Mouse (Mus musculus): ENCODE measurements around the gene Fndc3b. TPM values are rescaled to one million over a fixed set of nuclear protein-coding genes. Genes with fewer than 3 reads are reported as not detected.

The Fndc3b gene
- polyA plus RNA-seq, 1 experiment from 2014 or later: 12.8 TPM

DNA sequence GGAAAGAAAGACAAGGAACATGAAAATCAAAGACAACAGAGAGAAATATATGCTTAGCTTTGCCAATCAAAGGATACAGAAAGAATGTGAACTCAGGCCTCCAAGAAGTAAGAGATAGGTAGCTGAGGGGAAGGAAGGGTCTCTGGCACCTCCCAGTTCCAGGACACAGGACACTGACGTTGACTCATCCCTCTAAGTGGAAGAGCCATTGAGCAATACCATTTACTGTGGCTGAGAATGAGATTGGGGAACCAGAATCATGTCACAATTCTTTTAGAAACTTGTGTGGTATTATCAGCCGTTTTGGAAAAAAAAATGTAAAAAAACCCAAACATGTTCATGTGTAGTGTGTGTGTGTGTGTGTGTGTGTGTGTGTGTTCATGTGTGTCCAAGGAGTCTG lies 31.0 kb upstream of the Fndc3b start:
- no peaks in the 10 kb centered on the region for H3K27me3 ChIP-seq (ENCODE audit: control insufficient read depth, insufficient read depth, low read length)
- no peak overlapping the region for H3K9ac ChIP-seq (ENCODE audit: low read depth, low read length)
- H3K36me3 ChIP-seq (ENCODE audit: control insufficient read depth, insufficient read depth, low read length): no peaks in the 10 kb centered on the region
- DNase-seq (ENCODE audit: low spot score) (no peak), ATAC-seq (ENCODE audit: low FRiP score) (no peak)
- H3K27ac ChIP-seq (ENCODE audit: low read depth, low read length): no peak overlapping the region
- no peak overlapping the region for H3K4me2 ChIP-seq (replicated peaks; ENCODE audit: low read depth, low read length)
- no peaks in the 10 kb centered on the region for H3K9me3 ChIP-seq (ENCODE audit: control insufficient read depth, low read length)
- no peaks in the 10 kb centered on the region for H3K4me1 ChIP-seq (replicated peaks; ENCODE audit: control insufficient read depth, insufficient read depth, low read length)
- H3K4me3 ChIP-seq (ENCODE audit: low read depth, low read length): no peak overlapping the region
- WGBS: 73% methylated on average over 2 of the region's 2 CpGs

DNA sequence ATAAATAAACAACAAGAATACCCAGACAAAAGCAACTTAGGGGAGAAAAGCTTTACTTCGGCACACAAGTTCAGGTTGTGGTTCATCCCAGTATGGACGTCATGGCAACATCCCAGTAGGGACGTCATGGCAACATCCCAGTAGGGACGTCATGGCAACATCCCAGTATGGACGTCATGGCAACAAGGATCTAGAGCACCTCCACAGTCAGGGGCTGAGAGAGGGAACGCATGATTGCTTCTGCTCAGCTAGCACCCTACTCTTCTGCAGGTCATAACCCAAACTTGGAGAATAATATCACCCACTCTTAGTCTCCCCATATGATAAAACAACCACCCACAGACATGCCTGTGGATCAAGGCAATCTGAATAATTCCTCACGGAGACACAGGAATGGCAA lies 29.0 kb upstream of the Fndc3b start:
- H3K4me3 ChIP-seq (ENCODE audit: low read depth, low read length): no peak overlapping the region
- DNase-seq (ENCODE audit: low spot score) (peak; percentile 25), ATAC-seq (ENCODE audit: low FRiP score) (no peak)
- H3K27me3 ChIP-seq (ENCODE audit: control insufficient read depth, insufficient read depth, low read length): no peaks in the 10 kb centered on the region
- H3K4me1 ChIP-seq (replicated peaks; ENCODE audit: control insufficient read depth, insufficient read depth, low read length): no peaks in the 10 kb centered on the region
- H3K4me2 ChIP-seq (replicated peaks; ENCODE audit: low read depth, low read length): no peak overlapping the region
- no peaks in the 10 kb centered on the region for H3K9me3 ChIP-seq (ENCODE audit: control insufficient read depth, low read length)
- 62% methylated on average over 7 of the region's 7 CpGs for WGBS
- H3K36me3 ChIP-seq (ENCODE audit: control insufficient read depth, insufficient read depth, low read length): no peaks in the 10 kb centered on the region
- H3K27ac ChIP-seq (ENCODE audit: low read depth, low read length): no peak overlapping the region
- no peak overlapping the region for H3K9ac ChIP-seq (ENCODE audit: low read depth, low read length)

DNA sequence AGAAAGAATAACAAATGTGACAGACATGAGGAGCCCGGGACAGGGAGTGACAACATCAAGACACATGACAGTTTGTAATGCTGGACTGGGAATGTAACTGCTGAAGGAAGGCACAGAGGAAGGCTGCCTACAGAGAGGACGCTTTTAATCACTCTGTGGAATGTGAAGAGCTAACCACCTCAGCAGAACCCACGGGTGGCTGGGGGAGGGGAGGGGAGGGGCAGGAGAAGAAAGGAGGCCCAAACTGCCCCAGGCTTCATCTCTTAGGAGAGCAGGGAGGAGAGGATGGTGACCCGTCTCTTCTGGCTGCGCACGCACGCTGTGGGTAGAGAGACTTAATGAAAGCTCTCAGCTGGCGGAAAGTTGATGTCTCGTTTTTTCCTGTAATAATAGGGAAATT lies 25.1 kb upstream of the Fndc3b start:
- Histone ChIP-seq H3K4me2 (replicated peaks; ENCODE audit: low read depth, low read length) (no peak overlapping the region), H3K27ac (ENCODE audit: low read depth, low read length) (no peak overlapping the region), H3K9me3 (ENCODE audit: control insufficient read depth, low read length) (no peaks in the 10 kb centered on the region), H3K4me3 (ENCODE audit: low read depth, low read length) (no peak overlapping the region), H3K36me3 (ENCODE audit: control insufficient read depth, insufficient read depth, low read length) (no peaks in the 10 kb centered on the region), H3K9ac (ENCODE audit: low read depth, low read length) (no peak overlapping the region), H3K4me1 (replicated peaks; ENCODE audit: control insufficient read depth, insufficient read depth, low read length) (no peaks in the 10 kb centered on the region), H3K27me3 (ENCODE audit: control insufficient read depth, insufficient read depth, low read length) (no peaks in the 10 kb centered on the region)
- WGBS: 31% methylated on average over 9 of the region's 9 CpGs
- peak; percentile 45 for DNase-seq (ENCODE audit: low spot score)
- ATAC-seq (ENCODE audit: low FRiP score): 0 out of 2 replicates have a peak, but pooled peaks have one; percentile 35

DNA sequence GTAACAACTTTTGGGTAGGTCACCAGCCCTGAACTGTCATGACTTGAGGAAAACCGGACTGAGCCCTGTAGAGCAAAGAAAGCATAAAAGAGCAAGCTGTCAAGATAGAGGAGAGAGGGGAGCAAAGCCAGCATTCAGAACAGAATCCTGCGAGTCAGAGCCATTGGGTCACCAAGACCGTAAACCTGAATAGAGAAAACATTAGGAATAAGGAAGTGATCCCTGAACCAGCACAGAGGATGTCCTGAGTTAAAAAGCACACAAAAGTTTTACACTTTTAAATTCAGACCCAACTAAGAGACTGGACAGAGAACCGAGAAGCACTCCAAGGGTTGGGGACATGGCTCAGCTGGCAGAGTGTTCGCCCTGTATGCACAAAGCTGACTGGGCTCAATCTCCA lies 24.0 kb upstream of the Fndc3b start:
- no peak overlapping the region for H3K4me3 ChIP-seq (ENCODE audit: low read depth, low read length)
- ATAC-seq (ENCODE audit: low FRiP score) (no peak), DNase-seq (ENCODE audit: low spot score) (no peak)
- H3K27me3 ChIP-seq (ENCODE audit: control insufficient read depth, insufficient read depth, low read length): no peaks in the 10 kb centered on the region
- no peak overlapping the region for H3K4me2 ChIP-seq (replicated peaks; ENCODE audit: low read depth, low read length)
- WGBS: 78% methylated on average over 5 of the region's 5 CpGs
- no peak overlapping the region for H3K27ac ChIP-seq (ENCODE audit: low read depth, low read length)
- H3K36me3 ChIP-seq (ENCODE audit: control insufficient read depth, insufficient read depth, low read length): no peaks in the 10 kb centered on the region
- no peak overlapping the region for H3K9ac ChIP-seq (ENCODE audit: low read depth, low read length)
- no peaks in the 10 kb centered on the region for H3K9me3 ChIP-seq (ENCODE audit: control insufficient read depth, low read length)
- H3K4me1 ChIP-seq (replicated peaks; ENCODE audit: control insufficient read depth, insufficient read depth, low read length): no peaks in the 10 kb centered on the region

DNA sequence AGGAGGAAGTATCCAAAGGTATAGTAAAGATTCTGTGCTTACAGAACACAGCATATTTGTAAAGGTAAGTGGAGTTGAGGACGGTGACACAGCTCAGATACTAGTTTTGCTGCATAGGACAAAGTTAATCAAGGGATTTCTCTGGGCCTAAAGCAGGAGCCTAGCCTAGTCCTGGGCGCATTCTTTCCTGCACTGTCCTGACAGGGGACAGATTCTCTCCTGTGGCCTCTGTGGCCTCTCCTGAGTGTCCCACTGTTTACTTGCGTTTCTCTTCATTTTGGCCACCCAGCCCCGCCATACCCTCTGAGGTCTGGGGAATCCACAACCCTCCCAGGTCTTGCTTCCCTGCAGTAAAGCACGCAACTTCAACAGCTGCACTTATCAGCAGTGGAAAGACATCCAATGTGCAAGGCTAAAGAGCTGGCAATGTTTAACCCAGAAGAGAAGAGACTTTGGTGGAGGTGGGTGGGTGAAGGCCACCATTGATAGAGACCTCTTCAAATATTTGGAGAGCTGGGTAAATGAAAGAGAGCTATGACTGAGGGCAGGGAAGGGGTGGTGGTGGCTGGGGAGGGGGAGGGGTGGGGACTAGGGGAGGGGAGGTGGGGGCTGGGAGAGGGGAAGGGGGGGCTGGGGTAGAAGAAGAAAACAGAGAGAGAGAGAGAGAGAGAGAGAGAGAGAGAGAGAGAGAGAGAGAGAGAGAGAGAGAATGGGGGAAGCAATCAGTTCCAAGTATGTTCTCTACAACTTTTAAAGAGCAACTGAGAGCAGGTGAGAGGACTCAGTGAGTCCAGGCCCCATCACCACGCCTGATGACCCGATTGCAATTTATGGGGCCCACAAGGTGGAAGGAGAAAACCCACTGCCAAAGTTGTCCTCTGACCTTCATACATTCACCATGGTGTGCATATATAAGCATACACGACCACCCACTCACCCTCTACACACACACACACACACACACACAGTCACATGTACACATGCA lies 18.0 kb upstream of the Fndc3b start:
- no peaks in the 10 kb centered on the region for H3K4me1 ChIP-seq (replicated peaks; ENCODE audit: control insufficient read depth, insufficient read depth, low read length)

DNA sequence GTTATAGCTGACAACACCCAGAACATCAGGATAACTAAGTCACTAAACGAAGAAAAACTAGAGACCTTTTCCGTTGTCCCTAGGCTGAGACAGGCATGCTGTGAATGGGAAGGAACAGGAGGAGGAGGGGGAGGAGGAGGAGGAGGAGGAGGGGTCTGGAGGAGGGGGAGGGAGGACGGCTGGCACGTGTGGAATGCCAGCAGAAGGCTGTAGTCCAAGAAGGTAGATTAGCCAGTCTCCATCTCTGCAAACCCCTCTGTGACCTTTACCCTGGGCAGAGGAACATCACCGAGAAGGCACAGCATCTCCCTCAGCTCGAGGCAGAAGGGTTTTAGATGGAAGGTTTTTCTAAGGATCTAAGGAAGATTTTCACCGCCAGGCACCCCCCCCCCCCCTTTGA lies 17.1 kb upstream of the Fndc3b start:
- Histone ChIP-seq H3K36me3 (ENCODE audit: control insufficient read depth, insufficient read depth, low read length) (no peaks in the 10 kb centered on the region), H3K9ac (ENCODE audit: low read depth, low read length) (no peak overlapping the region), H3K4me2 (replicated peaks; ENCODE audit: low read depth, low read length) (no peak overlapping the region), H3K4me3 (ENCODE audit: low read depth, low read length) (no peak overlapping the region), H3K27me3 (ENCODE audit: control insufficient read depth, insufficient read depth, low read length) (no peaks in the 10 kb centered on the region), H3K9me3 (ENCODE audit: control insufficient read depth, low read length) (no peaks in the 10 kb centered on the region), H3K27ac (ENCODE audit: low read depth, low read length) (no peak overlapping the region), H3K4me1 (replicated peaks; ENCODE audit: control insufficient read depth, insufficient read depth, low read length) (no peaks in the 10 kb centered on the region)
- no peak for ATAC-seq (ENCODE audit: low FRiP score)
- DNase-seq (ENCODE audit: low spot score): peak; percentile 13
- WGBS: 15% methylated on average over 7 of the region's 7 CpGs

More for the DNA sequence above, 18.0 kb upstream of the Fndc3b start:
- no peak overlapping the region for H3K4me3 ChIP-seq (ENCODE audit: low read depth, low read length)
- no peak overlapping the region for H3K4me2 ChIP-seq (replicated peaks; ENCODE audit: low read depth, low read length)
- ATAC-seq (ENCODE audit: low FRiP score): no peak
- H3K27ac ChIP-seq (ENCODE audit: low read depth, low read length): no peak overlapping the region
- WGBS: 69% methylated on average over 8 of the region's 8 CpGs
- DNase-seq (ENCODE audit: low spot score): no peak
- H3K27me3 ChIP-seq (ENCODE audit: control insufficient read depth, insufficient read depth, low read length): no peaks in the 10 kb centered on the region
- no peaks in the 10 kb centered on the region for H3K36me3 ChIP-seq (ENCODE audit: control insufficient read depth, insufficient read depth, low read length)
- H3K9ac ChIP-seq (ENCODE audit: low read depth, low read length): no peak overlapping the region
- H3K9me3 ChIP-seq (ENCODE audit: control insufficient read depth, low read length): no peaks in the 10 kb centered on the region

DNA sequence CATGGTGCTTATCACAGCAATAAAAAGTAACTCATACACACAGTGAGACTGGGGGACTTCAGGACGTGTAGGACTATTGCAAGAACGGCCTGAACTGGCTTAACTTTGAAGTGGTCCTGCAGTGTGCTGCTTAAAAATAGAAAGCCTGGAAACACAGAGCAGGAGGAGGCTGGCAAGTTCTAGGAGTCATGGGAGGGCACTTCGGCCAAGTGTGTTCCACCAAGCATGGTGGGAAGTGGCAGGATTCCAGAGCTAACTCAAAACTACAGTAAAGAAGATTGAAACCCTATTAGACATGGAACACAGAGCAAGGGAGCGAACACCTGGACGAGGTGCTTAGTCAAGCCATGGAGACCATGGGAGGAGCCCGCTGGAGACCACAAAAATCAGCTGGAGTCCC lies 14.6 kb upstream of the Fndc3b start:
- ATAC-seq (ENCODE audit: low FRiP score): no peak
- Histone ChIP-seq H3K4me3 (ENCODE audit: low read depth, low read length) (no peak overlapping the region), H3K4me1 (replicated peaks; ENCODE audit: control insufficient read depth, insufficient read depth, low read length) (no peaks in the 10 kb centered on the region), H3K36me3 (ENCODE audit: control insufficient read depth, insufficient read depth, low read length) (no peaks in the 10 kb centered on the region), H3K4me2 (replicated peaks; ENCODE audit: low read depth, low read length) (no peak overlapping the region), H3K9me3 (ENCODE audit: control insufficient read depth, low read length) (no peaks in the 10 kb centered on the region), H3K27me3 (ENCODE audit: control insufficient read depth, insufficient read depth, low read length) (no peaks in the 10 kb centered on the region), H3K27ac (ENCODE audit: low read depth, low read length) (no peak overlapping the region), H3K9ac (ENCODE audit: low read depth, low read length) (no peak overlapping the region)
- no peak for DNase-seq (ENCODE audit: low spot score)
- 90% methylated on average over 6 of the region's 6 CpGs for WGBS

DNA sequence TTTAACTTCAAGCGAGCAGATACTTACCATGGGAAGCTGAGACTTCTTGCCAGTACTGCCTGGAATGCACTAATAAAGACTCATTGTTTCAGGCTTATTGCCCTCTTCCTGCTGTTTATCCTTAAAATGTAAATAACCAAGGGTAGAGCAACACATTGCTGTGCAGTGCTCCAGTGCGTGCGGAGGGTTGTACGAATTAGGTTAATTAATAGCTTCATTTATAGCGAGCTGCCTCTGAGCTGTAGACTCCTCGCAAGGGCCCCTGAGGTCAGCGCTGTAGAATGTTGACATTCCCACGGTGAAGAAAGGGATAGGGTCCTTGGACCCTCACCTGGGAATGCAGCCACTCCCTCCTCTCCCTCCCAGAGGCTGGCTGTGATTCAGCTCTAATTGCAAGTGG lies 13.1 kb upstream of the Fndc3b start:
- no peak overlapping the region for H3K4me2 ChIP-seq (replicated peaks; ENCODE audit: low read depth, low read length)
- H3K36me3 ChIP-seq (ENCODE audit: control insufficient read depth, insufficient read depth, low read length): no peaks in the 10 kb centered on the region
- WGBS: 70% methylated on average over 8 of the region's 8 CpGs
- H3K9ac ChIP-seq (ENCODE audit: low read depth, low read length): no peak overlapping the region
- H3K9me3 ChIP-seq (ENCODE audit: control insufficient read depth, low read length): no peaks in the 10 kb centered on the region
- no peak overlapping the region for H3K4me3 ChIP-seq (ENCODE audit: low read depth, low read length)
- H3K27me3 ChIP-seq (ENCODE audit: control insufficient read depth, insufficient read depth, low read length): no peaks in the 10 kb centered on the region
- H3K4me1 ChIP-seq (replicated peaks; ENCODE audit: control insufficient read depth, insufficient read depth, low read length): no peaks in the 10 kb centered on the region
- no peak overlapping the region for H3K27ac ChIP-seq (ENCODE audit: low read depth, low read length)
- ATAC-seq (ENCODE audit: low FRiP score): no peak
- no peak for DNase-seq (ENCODE audit: low spot score)

DNA sequence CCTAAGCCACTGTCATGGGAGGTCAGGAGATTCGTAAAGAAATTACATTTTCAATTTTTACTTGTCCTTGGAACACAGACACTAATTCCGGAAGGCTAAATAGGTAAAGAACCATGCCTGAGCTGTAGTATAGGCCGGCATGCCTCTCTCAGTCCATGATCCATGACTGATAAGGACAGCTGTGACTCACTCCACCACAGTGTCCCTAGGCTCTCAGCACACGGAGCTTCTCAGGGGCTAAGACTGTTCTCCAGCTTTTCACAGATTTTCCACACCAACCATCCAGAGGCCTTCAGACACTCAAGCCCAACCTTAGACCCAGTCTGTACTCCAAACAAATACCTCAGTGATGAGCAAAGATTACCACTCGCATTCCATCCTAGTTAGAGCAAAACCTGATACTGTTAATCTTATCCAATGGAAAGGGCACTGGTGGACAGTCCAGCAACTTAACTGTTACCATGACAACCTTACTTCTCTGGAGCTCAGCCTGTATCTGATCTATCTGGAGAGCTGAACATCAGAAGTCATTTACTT lies 7.8 kb upstream of the Fndc3b start:
- H3K4me2 ChIP-seq (replicated peaks; ENCODE audit: low read depth, low read length): no peak overlapping the region
- H3K36me3 ChIP-seq (ENCODE audit: control insufficient read depth, insufficient read depth, low read length): no peaks in the 10 kb centered on the region
- H3K4me3 ChIP-seq (ENCODE audit: low read depth, low read length): no peak overlapping the region
- no peaks in the 10 kb centered on the region for H3K27me3 ChIP-seq (ENCODE audit: control insufficient read depth, insufficient read depth, low read length)
- DNase-seq (ENCODE audit: low spot score): no peak
- 85% methylated on average over 5 of the region's 5 CpGs for WGBS
- no peak overlapping the region for H3K27ac ChIP-seq (ENCODE audit: low read depth, low read length)
- no peak for ATAC-seq (ENCODE audit: low FRiP score)
- no peak overlapping the region for H3K9ac ChIP-seq (ENCODE audit: low read depth, low read length)
- H3K9me3 ChIP-seq (ENCODE audit: control insufficient read depth, low read length): no peaks in the 10 kb centered on the region
- H3K4me1 ChIP-seq (replicated peaks; ENCODE audit: control insufficient read depth, insufficient read depth, low read length): no peaks in the 10 kb centered on the region

Data from hindbrain, embryonic 11.5 days (tissue).